Mouse (Mus musculus): ENCODE data around the gene Babam2.
"Not testable (repeated sequence)": the region's sequence is repeated elsewhere in the genome, so short reads cannot be mapped to it uniquely, and the experiment has no call there.

Babam2 gene

GRCm38 (mm10) chr5:31787622-31788021 lies 90.1 kb downstream of the Babam2 start:
- DNase-seq = no peak

GRCm38 (mm10) chr5:31792338-31792737 lies 94.9 kb downstream of the Babam2 start:
- no peak for DNase-seq

DNA sequence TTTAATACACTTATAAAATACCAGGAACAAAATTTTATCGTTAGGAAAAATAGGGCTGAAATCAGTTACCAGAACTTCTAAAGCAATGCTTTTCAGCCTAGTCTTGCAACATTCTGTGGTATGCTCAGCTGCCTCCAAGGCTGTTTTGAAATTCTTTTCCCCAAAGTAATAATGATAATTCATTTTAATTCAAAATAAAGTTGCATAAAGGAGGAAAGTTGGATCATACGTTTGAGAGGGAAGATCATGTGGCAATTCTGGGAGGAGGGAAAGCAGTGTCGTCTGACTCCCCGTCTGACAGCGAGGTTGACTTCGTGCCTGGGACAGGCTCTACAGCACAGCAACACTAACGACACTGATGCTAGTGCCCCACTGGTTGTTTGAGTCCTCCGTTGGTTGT lies 95.4 kb downstream of the Babam2 start:
- peak; percentile 26 for DNase-seq

GRCm38 (mm10) chr5:31795414-31795813 lies 97.9 kb downstream of the Babam2 start:
- no peak for DNase-seq

DNA sequence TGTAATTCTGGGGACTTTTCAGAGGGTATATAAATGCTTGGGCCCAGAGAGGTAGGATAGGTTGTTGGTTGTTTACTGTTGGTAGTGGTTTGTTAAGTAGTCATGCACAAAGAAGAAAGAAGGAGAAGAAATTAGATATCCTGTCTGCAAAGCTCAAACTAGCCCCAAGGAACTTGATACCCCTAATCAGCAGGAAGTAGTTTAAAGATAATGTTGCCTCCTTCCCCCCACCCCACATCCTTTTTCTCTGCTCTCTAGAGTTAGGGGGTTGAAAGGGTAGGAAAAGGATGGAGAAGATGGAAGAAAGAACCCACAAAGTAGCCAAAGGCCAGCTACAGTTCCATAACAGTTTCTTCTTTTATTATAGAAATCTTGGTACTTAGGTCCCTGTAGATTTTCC lies 99.5 kb downstream of the Babam2 start:
- DNase-seq = no peak

GRCm38 (mm10) chr5:31804211-31804610 lies 106.7 kb downstream of the Babam2 start:
- not testable (repeated sequence) for DNase-seq

DNA sequence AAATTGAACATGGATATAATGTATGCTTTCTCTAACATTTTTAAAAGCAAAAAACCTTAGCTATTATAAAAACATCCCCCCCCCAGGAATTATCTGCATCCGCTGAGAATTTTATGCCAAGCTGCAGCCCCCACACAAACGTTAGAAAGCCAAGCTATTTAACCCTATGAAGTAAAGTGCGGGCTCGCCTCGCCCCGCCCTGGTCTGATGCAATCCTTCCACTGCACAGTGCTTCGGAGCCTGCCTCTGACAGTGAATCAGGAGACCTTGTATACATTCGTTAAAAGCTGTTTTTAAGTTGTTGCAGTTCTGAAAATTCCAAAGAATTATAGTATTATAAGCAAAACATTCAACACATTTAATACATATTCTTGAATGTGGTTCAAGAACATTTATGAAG lies 107.3 kb downstream of the Babam2 start:
- DNase-seq = no peak

DNA sequence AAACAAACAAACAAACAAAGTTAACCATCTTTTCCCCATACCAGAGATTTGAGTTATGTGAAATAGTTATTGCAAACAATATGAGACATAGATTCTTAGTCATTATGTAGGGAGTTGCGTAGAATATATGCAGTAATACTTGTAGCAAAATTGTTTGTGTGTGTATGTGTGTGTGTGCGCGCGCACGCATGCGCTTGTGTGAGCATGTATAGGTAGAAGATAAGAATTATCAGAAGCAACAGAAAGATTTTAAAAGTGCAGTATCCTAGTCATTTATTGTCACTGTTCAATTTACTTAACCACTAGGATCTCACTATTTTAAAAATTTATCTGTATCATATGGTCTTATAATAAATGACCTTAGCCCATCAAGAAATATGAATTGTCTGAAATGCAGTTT lies 109.8 kb downstream of the Babam2 start:
- no peak for DNase-seq

DNA sequence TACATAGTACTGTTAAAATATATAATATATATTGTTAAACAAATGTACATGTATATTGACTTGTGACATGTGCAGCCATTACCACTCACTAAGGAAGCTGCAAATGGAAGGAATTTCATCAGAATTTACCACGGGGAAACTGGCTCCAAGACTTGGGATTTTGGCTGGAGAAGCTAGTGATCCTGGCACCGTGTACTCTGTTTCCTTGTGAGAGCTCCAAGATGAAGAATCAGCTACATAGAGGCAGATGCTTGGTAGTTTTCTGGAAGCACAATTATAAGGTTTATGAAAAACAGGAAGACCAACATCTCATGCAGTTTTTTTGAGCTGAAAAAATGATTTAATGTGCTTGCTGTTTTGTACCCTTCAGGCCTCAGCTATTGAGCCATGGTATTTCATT lies 110.8 kb downstream of the Babam2 start:
- no peak for DNase-seq

DNA sequence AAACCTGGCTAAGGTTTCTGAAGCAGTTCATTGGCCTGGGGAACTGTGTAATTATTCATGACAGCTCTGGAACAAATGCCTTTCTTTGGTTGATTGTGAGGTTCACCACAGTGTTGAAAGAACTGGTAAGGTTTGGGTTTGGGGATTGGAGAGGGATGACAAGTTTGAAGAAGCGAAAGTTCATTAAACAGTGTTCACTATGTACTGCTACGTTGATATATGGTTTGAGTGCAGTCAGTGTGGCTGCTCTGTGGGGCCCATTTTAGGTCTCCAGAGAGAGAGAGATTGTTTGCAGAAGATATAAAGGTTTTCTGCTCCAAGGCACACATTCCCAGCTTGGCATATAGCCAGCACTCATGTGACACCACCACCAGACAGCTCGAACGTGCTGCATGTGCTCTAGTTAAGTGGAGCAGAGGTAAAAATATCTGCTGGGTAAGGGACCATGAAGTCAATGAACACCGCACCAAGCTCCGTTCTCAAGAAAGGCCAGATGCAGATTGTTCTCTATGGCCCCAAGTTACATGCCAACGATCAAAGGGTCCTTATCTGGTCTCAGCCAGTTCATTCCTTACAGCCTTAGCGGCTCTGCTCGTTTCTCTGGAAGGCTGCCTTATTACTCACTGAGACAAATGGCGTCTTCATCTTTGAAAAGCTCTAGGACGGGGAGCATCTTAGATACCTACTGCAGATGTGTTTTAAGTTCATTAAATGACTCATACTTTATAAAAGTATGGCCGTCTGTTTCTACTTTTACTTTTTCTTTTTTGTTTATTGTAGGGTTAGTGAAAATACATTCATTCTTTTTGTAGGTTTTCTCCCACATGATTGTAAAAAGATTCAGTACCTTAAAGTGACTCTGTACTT lies 113.5 kb downstream of the Babam2 start:
- DNase-seq = peak; percentile 21

DNA sequence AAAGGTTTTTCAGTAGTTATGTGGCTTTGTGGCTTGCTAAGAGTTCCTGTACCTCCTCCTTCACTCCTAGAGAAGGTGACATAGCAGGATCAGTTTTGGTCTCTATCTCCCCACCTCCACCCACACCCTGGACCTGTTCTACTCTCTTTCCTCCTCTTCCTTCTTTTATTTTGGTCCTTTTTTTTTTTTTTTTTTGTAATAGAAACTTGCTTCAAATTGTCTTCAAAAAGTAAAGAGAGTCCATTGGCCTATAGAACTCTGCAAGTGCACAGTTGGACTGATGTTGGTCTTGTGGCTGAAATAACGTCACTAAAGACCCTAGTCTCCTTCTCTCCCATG lies 114.1 kb downstream of the Babam2 start:
- no peak for DNase-seq

DNA sequence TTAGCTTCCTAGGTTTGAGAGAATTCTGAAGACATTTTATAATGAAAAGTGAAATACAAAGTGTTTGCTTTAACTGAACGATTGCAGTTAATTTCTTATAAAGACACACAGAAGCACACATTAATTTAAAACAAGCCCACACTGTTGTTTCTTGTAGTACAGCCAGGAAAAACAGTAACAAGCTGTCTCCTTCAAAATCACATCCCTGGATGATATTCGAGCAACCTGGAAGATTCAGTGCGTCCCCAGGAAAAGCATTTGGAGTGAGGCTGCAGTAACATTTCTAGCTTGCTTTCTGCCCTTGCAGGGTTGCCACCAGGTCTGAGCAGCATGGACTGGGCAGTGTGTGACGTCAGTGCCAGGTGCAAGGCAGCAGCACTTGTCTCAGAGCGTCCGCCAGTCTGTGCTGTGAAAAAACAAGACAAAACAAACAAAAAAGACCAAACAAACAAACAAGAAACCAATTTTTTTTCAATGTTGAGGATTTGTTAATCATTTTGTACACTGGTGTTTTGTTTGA lies 115.7 kb downstream of the Babam2 start:
- DNase-seq = no peak

DNA sequence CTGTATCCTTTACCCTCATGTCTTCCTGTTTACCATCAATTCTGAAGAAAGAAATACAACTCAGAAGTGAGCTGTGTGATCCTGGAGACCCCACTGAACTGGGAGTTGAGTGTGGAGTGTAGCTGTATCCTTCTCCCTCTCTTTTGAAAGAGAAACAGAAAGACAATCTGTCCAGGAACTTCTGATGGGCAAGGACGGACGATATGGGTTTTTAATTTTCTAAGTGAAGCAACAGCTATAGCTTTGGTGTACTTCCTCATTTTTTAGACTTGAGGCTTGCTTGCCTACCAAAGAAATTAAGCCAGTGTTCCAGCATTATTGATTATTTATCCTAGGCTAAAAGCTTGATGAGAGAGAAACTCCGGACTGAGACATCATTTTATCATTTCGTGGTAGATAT lies 116.6 kb downstream of the Babam2 start:
- no peak for DNase-seq

- DNase-seq = no peak
Measured at GRCm38 (mm10) chr5:31815129-31815528, 117.6 kb downstream of the Babam2 start.

DNA sequence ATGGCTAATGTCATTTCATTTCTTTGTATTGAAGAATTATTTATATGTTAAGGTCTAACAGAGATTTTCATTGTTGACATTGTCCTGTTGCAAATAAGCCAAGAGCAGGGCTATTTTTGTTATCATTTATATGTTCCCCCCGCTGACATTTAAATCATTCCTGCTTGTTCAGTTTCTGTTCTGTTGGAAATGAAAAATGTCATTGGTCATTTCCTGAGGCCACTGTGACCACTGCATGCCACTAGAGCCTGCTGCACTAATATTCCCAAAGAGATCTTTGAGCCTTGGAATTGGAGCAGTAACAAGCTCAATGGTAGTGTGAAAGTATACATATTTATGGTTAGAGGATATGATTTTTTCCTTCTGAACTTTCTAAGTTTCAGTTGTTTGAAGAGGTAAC lies 118.6 kb downstream of the Babam2 start:
- DNase-seq = no peak

DNA sequence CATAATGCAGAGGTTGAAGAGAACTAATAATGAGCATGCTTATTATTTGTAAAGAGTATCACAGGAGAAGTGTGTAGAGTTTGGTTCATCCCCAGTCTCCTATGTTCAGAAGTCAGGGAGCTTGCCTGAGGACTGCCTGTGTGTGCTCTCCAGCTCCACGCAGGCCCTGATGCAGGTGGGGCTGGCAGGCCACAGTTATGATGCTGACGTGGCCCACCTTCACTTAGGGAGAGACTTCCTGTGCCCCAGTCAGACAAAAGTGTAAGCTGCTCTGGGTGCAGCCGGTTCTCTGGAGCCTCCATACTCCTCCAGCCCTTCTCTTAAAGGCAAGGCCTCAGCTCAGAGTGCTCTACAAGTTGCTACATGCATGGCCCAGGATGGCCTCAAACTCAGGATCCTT lies 123.3 kb downstream of the Babam2 start:
- no peak for DNase-seq

GRCm38 (mm10) chr5:31821204-31821603 lies 123.7 kb downstream of the Babam2 start:
- DNase-seq = no peak

- no peak for DNase-seq
Measured at GRCm38 (mm10) chr5:31823673-31824072, 126.2 kb downstream of the Babam2 start.

- no peak for DNase-seq
Measured at GRCm38 (mm10) chr5:31824126-31824525, 126.6 kb downstream of the Babam2 start.

GRCm38 (mm10) chr5:31827304-31827703 lies 129.8 kb downstream of the Babam2 start:
- no peak for DNase-seq

DNA sequence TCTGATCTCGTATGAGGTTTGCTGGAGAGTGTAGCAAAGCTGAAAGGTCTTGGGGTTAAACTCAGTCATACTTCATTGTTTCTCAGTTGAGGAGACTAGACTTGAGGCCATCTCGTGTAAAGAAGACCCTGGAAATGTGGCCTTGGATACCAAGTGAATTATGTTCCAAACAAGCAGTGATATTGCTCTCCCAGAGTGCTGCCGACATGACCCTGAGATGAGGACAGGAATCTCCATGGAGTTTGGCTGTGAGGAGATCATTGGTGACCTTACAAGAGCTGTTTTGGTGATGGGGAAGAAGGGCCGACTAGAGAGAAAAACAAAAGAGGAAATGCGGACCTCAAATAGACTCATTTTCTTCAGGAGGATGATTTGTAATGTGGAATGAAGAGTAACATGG lies 130.4 kb downstream of the Babam2 start:
- DNase-seq = no peak

DNA sequence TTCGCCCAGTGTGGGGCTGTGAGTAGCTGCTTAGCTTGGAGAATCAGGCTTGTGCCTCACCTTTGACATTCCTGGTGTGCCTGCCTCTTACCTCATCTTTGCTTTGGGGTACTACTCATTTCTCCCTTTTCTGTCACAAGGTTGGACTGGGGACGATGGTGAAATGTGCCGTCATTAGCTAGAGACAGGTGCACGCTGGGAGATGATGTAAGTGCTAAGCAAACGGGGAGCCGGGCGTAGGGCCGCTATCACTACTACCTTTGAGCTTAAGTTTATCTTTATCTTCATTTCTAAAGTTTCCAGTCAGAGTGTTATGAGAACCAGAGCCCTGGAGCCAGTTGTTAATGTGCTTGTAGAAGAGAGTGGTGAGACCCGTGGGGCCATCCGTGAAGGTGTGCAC lies 131.3 kb downstream of the Babam2 start:
- DNase-seq = no peak

- DNase-seq = no peak
Measured at GRCm38 (mm10) chr5:31829588-31829987, 132.1 kb downstream of the Babam2 start.

DNA sequence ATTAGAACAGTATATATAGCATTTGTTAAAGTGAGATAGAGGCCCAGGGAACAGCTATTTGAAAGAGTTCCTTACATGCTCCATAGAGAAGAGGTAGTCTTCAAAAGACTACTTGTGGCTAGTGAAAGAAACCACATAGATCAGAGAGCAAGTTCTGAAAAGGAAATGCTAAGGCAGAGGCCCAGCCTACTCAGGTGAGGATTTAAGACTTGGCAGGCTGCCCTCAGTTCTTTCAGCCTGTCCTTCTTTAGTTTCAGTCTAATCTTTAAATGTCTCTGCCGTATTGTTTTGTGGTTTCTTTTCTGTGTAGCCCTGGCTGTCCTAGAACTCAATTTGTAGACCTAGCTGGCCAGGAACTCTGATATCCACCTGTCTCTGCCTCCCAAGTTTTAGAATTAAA lies 134.1 kb downstream of the Babam2 start:
- DNase-seq = no peak

- no peak for DNase-seq
Measured at GRCm38 (mm10) chr5:31835691-31836090, 138.2 kb downstream of the Babam2 start.
